Mouse (Mus musculus) myocyte (in vitro differentiated cells): ENCODE results near the gene Mut. TPM values are rescaled to one million over a fixed set of nuclear protein-coding genes. Genes with fewer than 3 reads are reported as not detected.

Experiments
- H3K27me3 ChIP-seq: one replicate; pipeline ENCODE4 v1.6.1; 2011; ENCODE audit not compliant: control insufficient read depth, insufficient read depth, insufficient read length
- H3K36me3 ChIP-seq: one replicate; pipeline ENCODE4 v1.6.1; 2011; ENCODE audit not compliant: control insufficient read depth, insufficient read depth
- H3K4me2 ChIP-seq: one replicate; pipeline ENCODE4 v1.6.1; 2011; ENCODE audit warnings: low read depth, control low read depth
- H3K4me3 ChIP-seq: one replicate; pipeline ENCODE4 v1.5.1; 2011; ENCODE audit warnings: mild to moderate bottlenecking, control low read depth, moderate library complexity
- H3K79me2 ChIP-seq: one replicate; pipeline ENCODE4 v1.6.1; 2011; ENCODE audit not compliant: control insufficient read depth, insufficient read depth
- H3ac ChIP-seq: one replicate; pipeline ENCODE4 v1.6.1; 2011; ENCODE audit not compliant: control insufficient read depth, insufficient read length
- CEBPB ChIP-seq: IDR thresholded peaks from 2 replicates; pipeline ENCODE4 v1.6.1; 2011; ENCODE audit warnings: mild to moderate bottlenecking, moderate library complexity; ENCODE audit not compliant: poor library complexity, insufficient read depth, severe bottlenecking
- E2F4 ChIP-seq: IDR thresholded peaks from one replicate; pipeline ENCODE4 v1.6.1; 2011; ENCODE audit warnings: mild to moderate bottlenecking, control low read depth, moderate library complexity; ENCODE audit not compliant: insufficient read depth
- MAX ChIP-seq: IDR thresholded peaks from one replicate; pipeline ENCODE4 v1.6.1; 2011; ENCODE audit warnings: low read depth, mild to moderate bottlenecking, control low read depth
- MYOD1 ChIP-seq, 3 experiments: IDR thresholded peaks; one replicate each; pipeline ENCODE4 v1.6.1; 2011; ENCODE audit warnings: control low read depth in 2 of 3, low read depth in 2 of 3, mild to moderate bottlenecking in 2 of 3, moderate library complexity in 1 of 3; ENCODE audit not compliant: insufficient read length in 2 of 3, control insufficient read depth in 1 of 3
- MYOG ChIP-seq, 3 experiments: IDR thresholded peaks; one replicate each; pipeline ENCODE4 v1.6.1; 2011; ENCODE audit warnings: control low read depth in 2 of 3, low read depth in 2 of 3, mild to moderate bottlenecking in 2 of 3; ENCODE audit not compliant: insufficient read length in 2 of 3, control insufficient read depth in 1 of 3, insufficient read depth in 1 of 3
- POLR2A ChIP-seq: IDR thresholded peaks from one replicate; pipeline ENCODE4 v1.6.1; 2011; ENCODE audit warnings: low read depth, mild to moderate bottlenecking, control low read depth, moderate library complexity; ENCODE audit not compliant: insufficient read length
- POLR2AphosphoS2 ChIP-seq: IDR thresholded peaks from one replicate; pipeline ENCODE4 v1.6.1; 2011; ENCODE audit warnings: low read depth, control low read depth; ENCODE audit not compliant: insufficient read length
- REST ChIP-seq: IDR thresholded peaks from one replicate; pipeline ENCODE4 v1.6.1; 2011; ENCODE audit warnings: mild to moderate bottlenecking, control low read depth, moderate library complexity; ENCODE audit not compliant: insufficient read depth, insufficient read length
- SRF ChIP-seq: IDR thresholded peaks from one replicate; pipeline ENCODE4 v1.6.1; 2011; ENCODE audit warnings: low read depth; ENCODE audit not compliant: control insufficient read depth, insufficient read length
- TCF12 ChIP-seq: IDR thresholded peaks from one replicate; pipeline ENCODE4 v1.6.1; 2011; ENCODE audit warnings: mild to moderate bottlenecking, control low read depth; ENCODE audit not compliant: poor library complexity, insufficient read depth, severe bottlenecking
- TCF3 ChIP-seq: IDR thresholded peaks from one replicate; pipeline ENCODE4 v1.6.1; 2011; ENCODE audit warnings: low read depth, control low read depth; ENCODE audit not compliant: insufficient read length
- USF1 ChIP-seq: IDR thresholded peaks from one replicate; pipeline ENCODE4 v1.6.1; 2011; ENCODE audit warnings: low read depth, mild to moderate bottlenecking, control low read depth, moderate library complexity
- polyA plus RNA-seq: library from polyadenylated mRNA; unstranded; fragments of >200 nt; fragmentation: generic; extraction: Trizol; gene quantifications from one replicate; pipeline ENCODE4 v1.2.1, GENCODE M21; 2012; ENCODE audit warnings: missing spikeins

The Mut gene
- 9.3 TPM for polyA plus RNA-seq

DNA sequence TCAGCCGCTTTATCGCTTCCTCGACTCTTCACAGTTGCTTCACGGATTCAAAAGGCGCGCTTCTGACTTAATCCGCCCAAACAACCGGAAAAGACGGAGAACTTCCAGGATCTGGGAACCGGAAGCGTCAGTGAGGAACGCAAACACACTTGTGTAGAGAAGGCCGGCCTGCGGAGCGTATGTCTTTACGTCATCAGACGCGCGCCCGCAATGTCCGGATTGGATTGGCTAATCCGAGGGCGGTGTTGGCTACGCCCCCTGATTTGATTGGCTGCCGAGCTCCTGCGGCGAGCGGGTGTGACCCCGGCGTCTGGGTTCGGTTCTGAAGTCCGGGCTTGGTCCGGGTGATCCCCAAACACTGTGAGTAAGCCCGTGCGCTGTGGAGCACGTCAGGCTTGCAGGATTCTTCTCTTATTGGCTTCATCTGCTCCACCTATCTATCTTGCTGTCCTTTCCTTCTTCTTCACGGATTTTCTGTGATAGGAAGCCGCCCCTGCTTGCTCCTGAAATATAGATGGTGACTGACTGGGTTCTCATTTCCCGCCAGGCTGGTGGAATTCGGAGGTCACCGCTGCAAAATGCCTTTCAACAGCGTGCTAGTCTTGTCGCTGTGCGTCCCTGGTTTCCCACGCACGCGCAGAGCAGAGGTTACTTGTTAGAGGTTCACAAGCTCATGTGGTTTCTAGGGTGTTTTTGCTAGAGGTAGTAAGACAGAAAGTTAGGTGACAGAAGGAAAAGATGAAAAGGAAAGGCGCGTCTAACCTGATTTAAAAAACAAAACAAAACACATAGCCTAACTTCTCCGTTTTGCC lies at the start of gene Mut, which contains the start of gene Cenpq:
Gene Mut (plus strand): TSS at position 266 of the 812 bp plus-strand sequence.
Gene Cenpq (minus strand): TSS at position 628 of the 812 bp plus-strand sequence.
- Histone ChIP-seq H3K4me3 (peak within 1 kb of the TSS; percentile 67), H3K79me2 (peaks cover 8% of the 10 kb centered on the region), H3ac (no peak within 1 kb of the TSS), H3K4me2 (peak within 1 kb of the TSS; percentile 98), H3K27me3 (no peaks in the 10 kb centered on the region), H3K36me3 (peaks cover 8% of the 10 kb centered on the region)
- TF ChIP-seq POLR2A (peak; percentile 55), SRF (peak; percentile 61), TCF3 (no peak), E2F4 (peak; percentile 95), POLR2AphosphoS2 (peak; percentile 42)

DNA sequence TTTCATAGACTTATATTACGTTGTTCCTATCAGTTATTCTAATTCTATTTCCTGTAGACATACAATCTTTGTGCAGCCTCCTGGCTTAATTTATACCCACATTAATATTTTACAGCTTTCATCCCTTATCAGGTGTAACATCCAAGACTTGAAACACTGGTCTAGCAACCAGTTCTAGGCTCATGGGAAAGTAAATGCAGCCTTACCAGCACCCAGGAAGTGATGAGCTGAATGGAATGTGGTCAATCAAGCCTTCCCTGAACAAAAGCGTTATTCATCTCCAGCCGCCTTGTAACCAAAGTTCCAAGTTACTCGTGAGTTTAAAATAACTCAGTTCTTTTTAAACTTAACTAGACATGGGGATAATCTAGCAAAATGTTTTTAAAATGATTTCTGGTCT lies 49.3 kb upstream of the Mut start:
- H3K27me3 ChIP-seq, result no peaks in the 10 kb centered on the region
- H3K79me2 ChIP-seq, result no peaks in the 10 kb centered on the region
- no peak for TF ChIP-seq REST
- no peak for TF ChIP-seq E2F4
- no peak for TF ChIP-seq USF1
- no peak for TF ChIP-seq CEBPB
- TF ChIP-seq MYOD1 (IDR thresholded peaks at IDR 0.05; ENCODE audit: control insufficient read depth in 1 of 3, insufficient read length in 2 of 3, low read depth in 2 of 3), result no peak
- TF ChIP-seq POLR2A, result no peak
- H3ac ChIP-seq, result no peak overlapping the region
- H3K36me3 ChIP-seq, result no peaks in the 10 kb centered on the region
- H3K4me3 ChIP-seq, result no peak overlapping the region
- H3K4me2 ChIP-seq, result no peak overlapping the region

DNA sequence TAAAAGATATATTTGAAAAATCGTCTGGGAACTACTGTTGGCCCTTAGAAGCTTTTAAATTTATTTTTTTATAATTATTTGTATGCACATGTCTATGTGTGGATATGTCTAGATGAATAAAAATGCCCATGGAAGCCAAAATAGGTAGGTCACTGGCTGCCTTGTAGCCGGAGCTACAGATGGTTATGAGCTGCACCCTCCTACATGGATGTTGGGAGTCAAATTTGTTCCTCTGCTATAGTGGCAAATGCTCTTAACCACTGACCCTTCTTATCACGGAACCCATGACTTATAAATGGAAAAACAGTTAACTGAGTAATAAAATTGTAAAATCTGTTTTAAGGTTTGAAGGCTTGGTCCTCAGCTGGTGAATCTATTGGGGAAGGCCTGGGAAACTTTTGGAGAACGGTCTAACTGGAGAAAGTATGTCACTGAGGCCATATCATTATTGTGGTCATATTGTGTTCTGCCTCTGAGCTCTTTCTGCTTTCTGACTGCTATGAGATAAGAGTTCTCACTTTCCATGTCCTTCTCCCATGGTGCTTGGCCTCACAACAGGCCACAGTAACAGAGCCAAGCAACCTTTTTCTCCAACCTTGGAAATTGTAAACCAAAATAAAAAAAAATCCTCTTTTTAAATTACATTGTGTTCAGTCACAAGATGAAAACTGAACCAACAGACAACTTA lies 46.5 kb upstream of the Mut start:
- TF ChIP-seq USF1, result no peak
- TF ChIP-seq SRF, result no peak
- TF ChIP-seq TCF3, result no peak
- TF ChIP-seq MYOG (IDR thresholded peaks at IDR 0.05; ENCODE audit: control insufficient read depth in 1 of 3, insufficient read depth in 1 of 3, insufficient read length in 2 of 3, low read depth in 2 of 3), result no peak
- TF ChIP-seq REST, result no peak
- no peak for TF ChIP-seq CEBPB
- no peak for TF ChIP-seq POLR2A
- TF ChIP-seq POLR2AphosphoS2, result no peak
- TF ChIP-seq TCF12, result no peak
- no peak for TF ChIP-seq E2F4
- no peak for TF ChIP-seq MAX
- TF ChIP-seq MYOD1 (IDR thresholded peaks at IDR 0.05; ENCODE audit: control insufficient read depth in 1 of 3, insufficient read length in 2 of 3, low read depth in 2 of 3), result no peak
- no peaks in the 10 kb centered on the region for H3K79me2 ChIP-seq
- no peak overlapping the region for H3K4me2 ChIP-seq
- no peaks in the 10 kb centered on the region for H3K36me3 ChIP-seq
- H3ac ChIP-seq, result no peak overlapping the region
- no peak overlapping the region for H3K4me3 ChIP-seq
- H3K27me3 ChIP-seq, result no peaks in the 10 kb centered on the region

DNA sequence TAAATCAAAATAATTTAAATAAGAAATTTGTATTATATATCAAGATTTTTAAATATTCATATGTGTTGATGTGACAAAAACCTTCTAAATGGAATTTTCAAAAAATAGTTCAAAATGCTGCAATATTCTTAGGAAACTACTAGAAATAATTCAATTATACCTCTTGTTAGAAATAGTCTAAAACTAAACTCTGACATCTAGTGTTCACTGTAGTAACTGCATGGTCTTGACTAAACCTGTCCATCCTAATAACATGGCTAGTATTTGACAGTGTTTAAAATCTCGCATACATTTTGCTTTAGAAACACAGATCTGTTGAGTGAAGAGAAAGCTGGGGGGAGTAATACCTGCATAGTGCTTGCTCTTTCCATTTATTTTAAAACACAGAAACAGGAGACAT lies 37.6 kb upstream of the Mut start:
- Histone ChIP-seq H3K4me2 (peak overlapping the region; percentile 66), H3ac (no peak overlapping the region), H3K27me3 (no peaks in the 10 kb centered on the region), H3K79me2 (no peaks in the 10 kb centered on the region), H3K4me3 (no peak overlapping the region), H3K36me3 (no peaks in the 10 kb centered on the region)
- TF ChIP-seq MYOD1 (IDR thresholded peaks at IDR 0.05; ENCODE audit: control insufficient read depth in 1 of 3, insufficient read length in 2 of 3, low read depth in 2 of 3), result no peak
- no peak for TF ChIP-seq POLR2A
- TF ChIP-seq POLR2AphosphoS2, result no peak
- TF ChIP-seq CEBPB, result no peak
- TF ChIP-seq MYOG (IDR thresholded peaks at IDR 0.05; ENCODE audit: control insufficient read depth in 1 of 3, insufficient read depth in 1 of 3, insufficient read length in 2 of 3, low read depth in 2 of 3), result no peak
- no peak for TF ChIP-seq TCF3
- TF ChIP-seq SRF, result no peak
- no peak for TF ChIP-seq MAX
- no peak for TF ChIP-seq E2F4
- no peak for TF ChIP-seq USF1
- TF ChIP-seq REST, result no peak
- TF ChIP-seq TCF12, result no peak
